Mouse (Mus musculus) retina, postnatal 1 day (tissue): ENCODE data around the gene Hhipl1.

Experiments
- DNase-seq: peaks from one replicate; pipeline ENCODE4 v3.0.0-alpha.2; 2012

The Hhipl1 gene

DNA sequence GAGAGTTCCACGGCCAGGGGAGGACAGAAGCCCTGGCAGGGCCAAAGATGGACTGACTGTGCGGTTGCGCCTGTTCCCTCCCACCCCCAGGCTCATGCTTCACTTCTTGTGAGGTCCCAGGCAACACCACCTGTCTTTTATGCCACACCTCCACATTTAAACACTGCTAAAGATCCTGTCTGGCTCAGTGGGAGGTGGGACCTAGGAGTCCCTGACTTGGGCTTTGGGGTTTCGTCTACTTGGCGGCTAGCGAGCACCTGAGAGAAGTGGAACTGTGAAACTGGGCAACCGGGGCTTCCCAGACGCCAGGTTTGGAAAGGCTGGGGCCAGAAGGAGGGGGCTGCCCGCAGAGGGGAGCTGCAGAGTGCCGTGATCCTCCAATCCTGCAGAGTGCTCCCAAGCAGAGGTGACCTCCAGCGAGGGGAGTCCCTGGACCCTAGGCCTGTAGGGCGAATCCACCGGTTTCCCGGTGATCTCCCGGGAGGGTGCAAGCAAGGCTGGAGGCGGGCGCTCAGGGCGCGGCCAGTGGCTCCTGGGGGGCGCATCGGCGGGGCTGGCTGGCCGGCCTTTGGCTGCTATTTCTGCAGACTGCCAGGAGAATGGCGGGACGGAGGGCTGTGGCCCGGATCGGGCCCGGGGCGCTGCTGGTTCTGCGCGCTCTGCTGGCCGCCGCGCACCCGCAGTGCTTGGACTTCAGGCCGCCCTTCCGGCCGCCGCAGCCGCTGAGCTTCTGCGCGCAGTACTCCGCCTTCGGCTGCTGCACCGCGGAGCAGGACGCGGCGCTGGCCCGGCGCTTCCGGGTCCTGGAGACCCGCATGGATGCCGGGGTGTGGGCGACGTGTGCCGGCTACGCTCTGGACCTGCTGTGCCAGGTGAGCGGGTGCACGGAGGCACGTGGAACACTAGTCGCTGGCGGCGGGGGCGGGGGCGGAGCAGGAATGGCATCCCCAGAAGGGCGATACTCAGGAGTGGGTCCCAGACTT, at the start of gene Hhipl1:
TSS of gene Hhipl1 (plus strand) at position 459 of the 983 bp plus-strand sequence.
- DNase-seq: peak; percentile 73

GRCm38 (mm10) chr12:108256734-108257133, 49.3 kb upstream of the Hhipl1 start:
- no peak for DNase-seq

GRCm38 (mm10) chr12:108259322-108260049, 46.6 kb upstream of the Hhipl1 start:
- DNase-seq: peak; percentile 72

- DNase-seq: peak; percentile 70
Measured at GRCm38 (mm10) chr12:108260950-108261349, 45.1 kb upstream of the Hhipl1 start.

- no peak for DNase-seq
Measured at GRCm38 (mm10) chr12:108264918-108265317, 41.2 kb upstream of the Hhipl1 start.

GRCm38 (mm10) chr12:108265831-108266619, 40.0 kb upstream of the Hhipl1 start:
- DNase-seq: peak; percentile 96

DNA sequence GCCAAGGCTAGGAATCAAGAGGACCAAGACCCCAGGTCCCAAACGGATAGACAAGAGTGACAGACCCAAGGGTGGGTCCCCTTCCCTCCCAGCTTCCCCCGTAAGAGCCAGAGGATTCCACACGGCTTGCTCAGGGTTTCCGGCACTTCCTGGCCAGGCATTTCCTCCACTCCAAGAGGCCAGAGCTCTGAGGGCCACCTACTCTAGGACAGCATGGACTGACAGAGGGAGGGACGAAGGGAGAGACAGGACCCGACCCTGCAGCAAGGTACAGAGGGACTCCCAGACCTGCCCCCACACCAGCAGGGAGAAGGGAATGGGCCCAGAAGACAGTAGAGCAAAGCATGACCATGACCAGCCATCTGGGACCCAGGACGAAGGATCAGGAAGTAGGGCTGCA, 38.4 kb upstream of the Hhipl1 start:
- DNase-seq: peak; percentile 6

GRCm38 (mm10) chr12:108268970-108269369, 37.1 kb upstream of the Hhipl1 start:
- DNase-seq: peak; percentile 17

- peak; percentile 11 for DNase-seq
Measured at GRCm38 (mm10) chr12:108269699-108270098, 36.4 kb upstream of the Hhipl1 start.

GRCm38 (mm10) chr12:108270240-108270919, 35.7 kb upstream of the Hhipl1 start:
- DNase-seq: peak; percentile 24

GRCm38 (mm10) chr12:108271351-108272142, 34.5 kb upstream of the Hhipl1 start:
- peak; percentile 8 for DNase-seq

GRCm38 (mm10) chr12:108272143-108272635, 33.9 kb upstream of the Hhipl1 start:
- DNase-seq: peak; percentile 8

DNA sequence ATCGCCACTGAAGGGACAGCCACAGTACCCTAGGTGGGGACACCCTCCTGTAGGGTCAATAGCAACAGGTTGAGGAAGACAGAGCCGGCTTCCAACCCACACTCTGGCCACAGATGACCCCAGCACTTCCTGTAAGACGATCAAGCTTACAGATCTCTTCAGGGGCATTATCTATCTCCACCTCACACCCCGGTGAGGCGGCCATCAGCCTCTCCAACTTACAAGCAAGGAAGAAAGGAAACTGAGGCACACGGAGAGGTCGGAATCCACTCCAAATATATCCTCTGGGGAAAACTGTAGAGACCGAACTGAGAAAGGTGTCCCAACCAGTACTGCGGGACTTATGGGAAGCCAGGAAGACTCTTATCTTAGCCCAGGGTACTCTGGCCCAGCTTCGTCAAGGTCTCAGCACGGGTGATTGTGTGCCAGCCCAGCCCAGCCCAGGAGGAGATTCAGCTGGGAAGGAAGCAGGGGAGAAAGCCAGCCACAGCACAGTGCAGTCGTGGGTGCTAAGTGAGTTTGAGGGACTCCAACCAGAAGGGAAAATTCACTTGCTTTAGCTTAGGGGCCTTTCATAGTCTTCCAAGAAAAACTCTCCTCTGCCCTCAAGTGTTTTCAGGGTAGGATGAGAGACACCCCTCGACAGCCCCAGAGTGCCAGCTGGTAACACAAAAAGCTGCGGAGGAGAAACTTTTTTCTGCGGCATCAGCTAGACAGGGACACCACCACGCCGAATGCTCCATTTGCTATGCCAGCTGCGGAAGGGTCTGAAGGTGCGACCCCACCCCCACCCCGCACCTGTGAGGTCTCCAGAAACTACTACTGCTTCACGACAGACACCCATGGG, 32.4 kb upstream of the Hhipl1 start:
- peak; percentile 35 for DNase-seq

- no peak for DNase-seq
Measured at GRCm38 (mm10) chr12:108274313-108274595, 31.8 kb upstream of the Hhipl1 start.

DNA sequence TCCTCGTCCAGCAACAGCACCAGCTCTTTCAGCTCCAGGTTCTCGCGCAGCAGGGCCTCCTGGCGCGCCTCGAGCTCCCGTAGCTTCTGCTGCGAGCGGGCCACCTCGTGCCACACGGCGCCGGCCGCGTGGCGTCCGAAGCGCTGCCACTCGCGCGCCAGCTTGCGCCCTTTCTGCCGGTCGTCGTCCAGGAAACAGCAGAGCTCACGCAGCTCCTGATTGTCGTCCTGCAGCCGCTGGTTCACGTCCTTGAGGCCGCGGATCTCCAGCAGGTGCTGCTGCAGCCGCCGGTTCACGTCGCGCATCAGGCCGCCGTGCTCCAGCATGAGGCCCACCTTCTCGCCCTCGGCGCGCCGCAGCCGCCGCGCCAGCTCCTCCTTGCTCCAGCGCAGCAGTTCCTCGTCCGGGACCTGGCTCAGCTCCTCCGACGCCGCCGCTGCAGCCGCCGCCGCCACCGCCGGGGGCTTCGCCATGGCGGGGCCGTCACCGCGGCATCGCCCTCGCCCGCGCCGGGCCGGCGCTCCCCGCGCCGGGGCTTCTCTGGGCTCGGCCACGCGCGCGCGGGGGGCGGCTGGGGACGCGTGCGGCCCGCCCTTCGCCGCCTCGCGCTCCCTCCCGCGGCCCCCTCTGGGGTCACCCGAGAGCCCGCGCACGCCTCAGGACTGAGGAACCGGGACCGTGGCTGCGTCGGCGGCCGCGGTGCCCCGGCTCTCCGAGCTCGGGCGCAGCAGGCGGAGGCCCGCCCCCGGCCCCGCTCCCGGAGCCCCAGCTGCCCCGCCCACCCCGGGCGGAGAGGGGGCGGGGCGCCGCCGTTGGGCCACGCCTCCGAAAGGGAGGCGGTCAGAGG, 31.2 kb upstream of the Hhipl1 start, which contains the start of gene Ccdc85c:
TSS of gene Ccdc85c (minus strand) at position 765 of the 847 bp plus-strand sequence.
- DNase-seq: peak; percentile 70

DNA sequence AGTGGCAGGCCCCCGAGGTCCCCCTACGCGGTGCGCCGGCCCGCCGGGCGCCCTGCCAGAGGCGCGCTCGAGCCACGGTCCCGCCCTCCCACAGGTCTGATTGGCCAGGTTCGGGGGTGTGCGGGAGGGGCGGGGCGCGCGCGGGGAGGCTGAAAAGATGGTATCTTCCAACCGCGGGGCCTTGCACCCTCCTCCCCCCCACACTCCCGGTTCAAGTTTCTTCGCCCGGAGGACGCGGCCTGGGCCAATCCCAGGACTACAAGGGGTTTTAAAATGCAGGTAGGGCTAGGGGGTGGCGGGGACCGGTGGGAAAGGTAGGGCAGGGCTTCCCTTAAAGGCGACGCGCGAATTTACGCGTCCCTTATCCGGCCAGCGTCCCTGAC, 30.6 kb upstream of the Hhipl1 start:
- DNase-seq: peak; percentile 99

GRCm38 (mm10) chr12:108275920-108276822, 29.9 kb upstream of the Hhipl1 start:
- DNase-seq: peak; percentile 79

DNA sequence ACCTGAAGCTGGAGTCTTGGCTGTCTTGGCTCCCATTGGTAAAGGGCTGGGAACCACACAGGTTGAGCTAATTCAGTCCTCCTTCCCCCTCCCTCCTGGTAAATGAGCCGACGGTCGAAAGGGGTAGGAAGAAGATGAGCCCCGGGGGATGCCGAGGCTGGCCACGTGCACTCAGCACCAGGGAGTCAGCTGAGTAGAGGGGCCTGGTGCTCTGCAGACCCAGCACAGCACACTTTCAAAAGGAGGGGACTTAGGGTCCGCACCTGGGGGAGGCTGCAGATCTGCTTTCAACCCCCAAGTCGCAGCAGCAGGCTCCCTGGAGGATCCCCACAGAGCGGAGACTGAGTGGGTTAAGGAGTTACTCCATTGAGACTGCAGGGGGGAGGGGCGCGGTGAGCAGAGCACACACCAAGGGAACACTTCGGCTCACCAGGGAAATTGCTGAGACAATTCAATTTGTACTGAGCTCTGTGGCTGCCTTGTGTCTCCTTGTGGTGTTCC, 28.7 kb upstream of the Hhipl1 start:
- peak; percentile 68 for DNase-seq
